Mouse (Mus musculus) ES-Bruce4 (cell line): ENCODE results near the gene Tenm2. TPM values are rescaled to one million over a fixed set of nuclear protein-coding genes. Genes with fewer than 3 reads are reported as not detected.

Experiments
- H3K27ac ChIP-seq: 2 replicates; pipeline ENCODE4 v1.5.1; 2012; ENCODE audit warnings: low read length, inconsistent platforms; ENCODE audit not compliant: insufficient read depth
- H3K27me3 ChIP-seq: 2 replicates; pipeline ENCODE4 v1.6.1; 2012; ENCODE audit warnings: mild to moderate bottlenecking, low read length, inconsistent platforms; ENCODE audit not compliant: control insufficient read depth, poor library complexity, insufficient read depth, severe bottlenecking
- H3K36me3 ChIP-seq: 2 replicates; pipeline ENCODE4 v1.6.1; 2012; ENCODE audit warnings: inconsistent platforms, mild to moderate bottlenecking, low read length, moderate library complexity; ENCODE audit not compliant: control insufficient read depth, poor library complexity, insufficient read depth, severe bottlenecking
- H3K4me1 ChIP-seq: one replicate; pipeline ENCODE4 v1.8.1; 2011; ENCODE audit warnings: low read length; ENCODE audit not compliant: control insufficient read depth, insufficient read depth
- H3K4me3 ChIP-seq: 2 replicates; pipeline ENCODE4 v1.5.1; 2011; ENCODE audit warnings: low read depth, mild to moderate bottlenecking, low read length
- H3K9ac ChIP-seq: 2 replicates; pipeline ENCODE4 v1.6.1; 2012; ENCODE audit warnings: low read depth, mild to moderate bottlenecking, inconsistent platforms; ENCODE audit not compliant: poor library complexity, severe bottlenecking
- H3K9me3 ChIP-seq: replicated peaks from 2 replicates; pipeline ENCODE4 v1.6.1; 2012; ENCODE audit warnings: mild to moderate bottlenecking, low read length, inconsistent platforms; ENCODE audit not compliant: control insufficient read depth, poor library complexity, insufficient read depth, severe bottlenecking
- CTCF ChIP-seq: IDR thresholded peaks from one replicate; pipeline ENCODE4 v1.8.1; 2011; ENCODE audit warnings: low read depth, low read length
- EP300 ChIP-seq: IDR thresholded peaks from 2 replicates; pipeline ENCODE4 v1.6.1; 2011; ENCODE audit warnings: low read depth, low read length; ENCODE audit not compliant: insufficient read depth
- POLR2A ChIP-seq: IDR thresholded peaks from one replicate; pipeline ENCODE4 v1.8.1; 2011; ENCODE audit warnings: low read length; ENCODE audit not compliant: insufficient read depth
- polyA plus RNA-seq: library from polyadenylated mRNA; stranded (reverse); fragments of >200 nt; gene quantifications from 2 replicates; pipeline ENCODE4 v1.2.4, GENCODE M21; 2011; ENCODE audit warnings: low read depth; ENCODE audit not compliant: missing spikeins, insufficient read depth, insufficient read length

Gene Tenm2
- polyA plus RNA-seq, 1 experiment, result not detected

GRCm38 (mm10) chr11:37143478-37143877, 92.3 kb downstream of the Tenm2 start:
- H3K36me3 ChIP-seq, result no peaks in the 10 kb centered on the region
- no peak overlapping the region for H3K4me3 ChIP-seq
- H3K9ac ChIP-seq, result no peak overlapping the region
- H3K4me1 ChIP-seq, result no peaks in the 10 kb centered on the region
- no peaks in the 10 kb centered on the region for H3K27me3 ChIP-seq
- no peaks in the 10 kb centered on the region for H3K9me3 ChIP-seq
- H3K27ac ChIP-seq, result no peak overlapping the region
- TF ChIP-seq EP300, result no peak
- no peak for TF ChIP-seq POLR2A
- no peak for TF ChIP-seq CTCF

- Histone ChIP-seq H3K4me1 (no peaks in the 10 kb centered on the region), H3K9ac (no peak overlapping the region), H3K36me3 (no peaks in the 10 kb centered on the region), H3K27me3 (no peaks in the 10 kb centered on the region), H3K9me3 (no peaks in the 10 kb centered on the region), H3K4me3 (no peak overlapping the region), H3K27ac (no peak overlapping the region)
- no peak for TF ChIP-seq EP300
- TF ChIP-seq POLR2A, result no peak
- no peak for TF ChIP-seq CTCF
These were observed 106.9 kb downstream of the Tenm2 start for GRCm38 (mm10) chr11:37128893-37129292.

- Histone ChIP-seq H3K9me3 (no peaks in the 10 kb centered on the region), H3K4me3 (no peak overlapping the region), H3K36me3 (no peaks in the 10 kb centered on the region), H3K4me1 (no peaks in the 10 kb centered on the region), H3K9ac (no peak overlapping the region), H3K27ac (no peak overlapping the region), H3K27me3 (no peaks in the 10 kb centered on the region)
- TF ChIP-seq EP300, result no peak
- TF ChIP-seq CTCF, result no peak
- TF ChIP-seq POLR2A, result no peak
These were observed 117.7 kb downstream of the Tenm2 start for GRCm38 (mm10) chr11:37118058-37118457.

- Histone ChIP-seq H3K9ac (no peak overlapping the region), H3K36me3 (no peaks in the 10 kb centered on the region), H3K27me3 (no peaks in the 10 kb centered on the region), H3K4me3 (no peak overlapping the region), H3K9me3 (no peaks in the 10 kb centered on the region), H3K4me1 (no peaks in the 10 kb centered on the region), H3K27ac (no peak overlapping the region)
- TF ChIP-seq POLR2A, result no peak
- no peak for TF ChIP-seq CTCF
- TF ChIP-seq EP300, result no peak
These were observed 120.6 kb downstream of the Tenm2 start for GRCm38 (mm10) chr11:37115188-37115587.

GRCm38 (mm10) chr11:37107069-37107468, 128.7 kb downstream of the Tenm2 start:
- H3K4me3 ChIP-seq, result no peak overlapping the region
- H3K4me1 ChIP-seq, result no peaks in the 10 kb centered on the region
- no peaks in the 10 kb centered on the region for H3K36me3 ChIP-seq
- no peaks in the 10 kb centered on the region for H3K27me3 ChIP-seq
- H3K9me3 ChIP-seq, result no peaks in the 10 kb centered on the region
- no peak overlapping the region for H3K27ac ChIP-seq
- H3K9ac ChIP-seq, result no peak overlapping the region
- TF ChIP-seq EP300 (no peak), POLR2A (no peak), CTCF (no peak)

GRCm38 (mm10) chr11:37079403-37079802, 156.4 kb downstream of the Tenm2 start:
- H3K27ac ChIP-seq, result no peak overlapping the region
- TF ChIP-seq EP300 (no peak), CTCF (no peak), POLR2A (no peak)

More at GRCm38 (mm10) chr11:37079403-37079802, 156.4 kb downstream of the Tenm2 start:
- H3K36me3 ChIP-seq, result no peaks in the 10 kb centered on the region
- no peaks in the 10 kb centered on the region for H3K9me3 ChIP-seq
- no peaks in the 10 kb centered on the region for H3K4me1 ChIP-seq
- H3K4me3 ChIP-seq, result no peak overlapping the region
- no peaks in the 10 kb centered on the region for H3K27me3 ChIP-seq
- no peak overlapping the region for H3K9ac ChIP-seq
